Mouse (Mus musculus) ZHBTc4 (cell line): ENCODE data around the gene Bdp1.
A peak's percentile ranks its signal among the peaks of the same experiment; 100 is the strongest.

Experiments used
- DNase-seq: peaks from one replicate; pipeline ENCODE4 v3.0.0-alpha.2; 2011; ENCODE audit warnings: low read depth, low spot score

Bdp1 gene

GRCm38 (mm10) chr13:100001790-100002196 lies 102.1 kb downstream of the Bdp1 start:
- peak; percentile 89 for DNase-seq

DNA sequence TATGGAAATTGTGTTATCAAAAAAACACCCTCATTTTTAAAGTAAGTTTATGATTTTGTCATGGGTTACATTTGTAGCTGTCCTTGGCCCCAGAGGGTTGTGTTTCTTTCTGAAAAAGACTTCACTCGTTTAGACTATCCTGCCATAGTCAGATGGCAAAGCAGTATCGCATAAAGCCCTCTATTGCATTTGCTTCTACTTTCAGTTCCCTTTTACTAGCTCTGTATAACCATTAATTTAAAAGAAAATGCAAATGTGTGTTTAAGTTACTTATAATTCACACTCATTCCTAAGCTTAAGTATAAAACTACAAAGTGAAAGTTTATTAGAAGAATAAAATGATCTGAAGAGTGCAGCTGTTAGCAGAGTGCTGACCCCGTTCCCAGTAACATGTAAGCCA lies 104.8 kb downstream of the Bdp1 start:
- no peak for DNase-seq

DNA sequence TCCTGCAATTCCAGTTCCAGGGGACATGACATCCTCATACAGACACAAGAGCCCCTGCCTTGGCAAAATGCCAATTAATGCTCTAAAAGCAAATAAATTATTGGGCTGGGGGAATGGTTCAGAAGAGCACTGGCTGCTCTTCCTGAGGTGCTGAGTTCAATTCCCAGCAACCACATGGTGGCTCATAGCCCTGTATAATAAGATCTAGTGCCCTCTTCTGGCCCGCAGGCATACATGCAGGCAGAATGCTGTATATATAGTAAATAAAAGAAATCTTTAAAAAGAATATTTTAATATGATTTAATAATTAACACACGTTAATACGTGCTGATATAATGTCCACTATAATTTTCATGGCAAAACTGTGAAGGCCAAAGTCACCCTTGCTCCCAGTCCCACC lies 105.8 kb downstream of the Bdp1 start:
- no peak for DNase-seq

DNA sequence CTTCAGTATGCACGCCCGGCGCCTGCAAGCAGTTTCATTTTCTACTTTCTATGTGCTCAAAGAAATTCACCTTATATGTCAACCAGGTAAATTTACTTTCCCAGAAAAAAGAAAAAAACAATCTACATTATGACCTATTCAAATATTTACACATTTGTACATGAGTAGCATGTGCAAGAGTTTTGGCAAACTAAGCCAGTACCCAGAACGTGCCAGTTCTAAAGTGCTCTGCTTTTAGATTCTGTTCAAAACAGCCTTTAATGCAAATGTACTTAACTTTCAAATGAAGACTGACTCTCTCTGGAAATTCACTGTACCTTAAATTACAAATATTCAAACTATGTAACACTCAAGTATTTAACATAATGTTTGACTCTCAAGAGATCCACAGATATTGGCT lies 114.3 kb downstream of the Bdp1 start:
- DNase-seq = no peak

DNA sequence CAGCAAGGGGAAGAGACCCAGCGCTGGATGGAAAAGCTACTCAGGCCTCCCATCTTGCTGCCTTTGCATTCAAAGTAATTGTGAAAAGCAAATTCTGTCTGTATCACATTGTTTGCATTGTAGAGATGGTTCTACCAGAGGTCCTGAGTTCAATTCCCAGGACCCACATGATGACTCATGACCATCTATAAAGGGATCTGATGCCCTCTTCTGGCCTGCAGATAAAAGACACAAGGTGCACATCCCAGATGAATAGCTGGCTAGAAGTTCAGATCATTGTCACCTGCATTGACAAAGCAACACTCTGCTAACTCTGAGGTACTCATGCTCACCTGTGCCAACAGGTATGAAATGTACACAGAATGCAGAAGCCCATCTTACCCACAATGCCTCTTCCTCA lies 120.5 kb downstream of the Bdp1 start:
- no peak for DNase-seq

DNA sequence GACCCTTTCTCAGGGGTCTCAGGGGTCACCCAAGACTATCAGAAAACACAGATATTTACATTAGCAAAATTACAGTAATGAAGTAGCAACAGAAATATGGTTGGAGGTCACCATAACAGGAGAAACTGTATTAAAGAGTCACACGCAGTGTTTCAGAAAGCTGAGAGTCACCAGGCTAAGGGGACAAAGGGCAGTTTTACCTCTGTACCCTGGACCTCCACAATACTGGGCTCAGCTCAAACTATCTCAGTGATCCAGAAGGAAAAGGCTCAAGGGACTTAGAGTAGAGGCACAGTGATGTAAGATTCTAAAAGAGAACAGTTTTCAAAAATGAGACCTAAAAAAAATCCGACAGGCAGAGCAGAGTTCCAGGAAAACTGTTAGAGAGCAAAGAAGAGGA lies 124.5 kb downstream of the Bdp1 start:
- DNase-seq = no peak

GRCm38 (mm10) chr13:99970089-99970488 lies 133.8 kb downstream of the Bdp1 start:
- DNase-seq = no peak
